Mouse (Mus musculus): ENCODE data around the gene Tet2. TPM values are rescaled to one million over a fixed set of nuclear protein-coding genes. Genes with fewer than 3 reads are reported as not detected.
"Not testable (repeated sequence)": the region's sequence is repeated elsewhere in the genome, so short reads cannot be mapped to it uniquely, and the experiment has no call there.

Tet2 gene
- polyA plus RNA-seq, 1 experiment: 14.4 TPM

DNA sequence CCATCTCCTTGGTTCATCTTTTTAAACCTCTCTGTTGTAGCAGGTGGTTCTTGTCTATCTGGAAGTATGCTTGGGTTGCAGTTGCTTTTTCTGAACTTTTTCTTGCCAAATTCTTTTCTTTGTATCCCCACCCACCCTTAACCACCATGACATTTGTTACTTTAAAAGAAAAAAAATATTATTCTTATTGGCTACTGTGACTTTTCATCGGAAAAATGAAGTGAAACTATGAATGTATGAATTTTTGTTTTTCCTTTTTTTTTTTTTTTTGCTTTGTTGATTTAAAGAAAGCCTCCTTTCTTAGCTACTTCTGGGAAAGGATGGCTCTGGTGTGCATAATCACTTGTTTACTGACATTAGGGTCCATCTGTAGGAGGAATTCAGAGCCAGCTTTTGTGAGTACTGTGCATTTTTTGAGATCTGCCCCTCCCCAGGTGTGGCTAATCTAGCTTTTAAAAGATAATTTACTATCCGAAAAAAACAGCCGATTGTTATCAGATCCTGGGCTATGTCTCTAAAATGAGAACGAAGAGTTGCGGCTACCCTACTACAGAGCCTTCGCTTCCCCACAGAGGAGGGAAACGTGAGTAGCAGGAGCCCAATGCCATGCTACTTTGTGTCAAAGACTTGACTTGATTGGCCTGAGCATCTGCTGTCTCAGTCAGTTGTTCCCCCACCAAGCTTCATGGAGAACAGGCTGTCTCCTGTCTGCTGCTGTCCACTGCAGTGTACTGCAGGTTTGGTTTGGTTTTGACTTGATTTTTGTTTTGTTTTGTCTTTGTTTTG is 4.6 kb upstream of the Tet2 start:
- no peak for DNase-seq (ENCODE audit: low spot score)

DNA sequence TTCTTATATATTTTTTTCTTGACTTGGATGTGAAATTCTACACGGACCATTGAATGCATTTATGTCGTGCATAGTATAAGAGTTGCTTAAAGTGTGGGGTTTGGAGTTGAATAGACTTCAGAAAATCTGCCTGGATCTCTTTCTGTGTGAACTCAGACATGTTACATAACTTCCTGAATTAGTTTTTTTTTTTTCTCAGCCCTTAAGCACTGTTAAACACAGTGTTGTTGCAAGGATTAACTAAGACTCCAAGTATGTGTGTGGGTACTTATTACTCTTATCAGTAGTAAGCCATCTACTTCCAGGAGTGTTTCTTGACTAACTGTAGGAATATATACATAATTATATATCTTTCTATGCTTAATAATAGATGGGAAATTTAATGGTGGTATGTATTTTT is 3.7 kb upstream of the Tet2 start:
- DNase-seq (ENCODE audit: low spot score): no peak

DNA sequence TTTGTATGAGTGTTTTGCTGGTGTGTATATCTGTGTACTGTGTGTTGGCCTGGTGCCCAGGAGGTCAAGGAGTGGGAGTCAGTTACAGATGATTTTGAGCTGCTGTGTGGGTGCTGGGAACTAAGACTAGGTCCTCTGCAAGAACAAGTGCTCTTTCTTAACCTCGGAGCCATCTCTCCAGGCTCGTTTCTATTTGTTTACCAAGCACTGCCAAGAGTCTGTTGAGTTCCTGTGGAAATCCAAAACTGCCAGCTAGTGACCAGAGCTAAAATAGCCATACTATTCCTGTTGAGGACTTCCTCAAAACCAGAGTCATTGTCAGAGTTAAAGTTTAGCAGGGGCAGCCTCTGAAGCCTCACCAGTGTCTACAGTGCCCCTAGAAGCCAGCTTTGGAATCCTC is 1.9 kb upstream of the Tet2 start:
- no peak for DNase-seq (ENCODE audit: low spot score)

GRCm38 (mm10) chr3:133545304-133545666 is 346 bp upstream of the Tet2 start:
- DNase-seq (ENCODE audit: low spot score): no peak

DNA sequence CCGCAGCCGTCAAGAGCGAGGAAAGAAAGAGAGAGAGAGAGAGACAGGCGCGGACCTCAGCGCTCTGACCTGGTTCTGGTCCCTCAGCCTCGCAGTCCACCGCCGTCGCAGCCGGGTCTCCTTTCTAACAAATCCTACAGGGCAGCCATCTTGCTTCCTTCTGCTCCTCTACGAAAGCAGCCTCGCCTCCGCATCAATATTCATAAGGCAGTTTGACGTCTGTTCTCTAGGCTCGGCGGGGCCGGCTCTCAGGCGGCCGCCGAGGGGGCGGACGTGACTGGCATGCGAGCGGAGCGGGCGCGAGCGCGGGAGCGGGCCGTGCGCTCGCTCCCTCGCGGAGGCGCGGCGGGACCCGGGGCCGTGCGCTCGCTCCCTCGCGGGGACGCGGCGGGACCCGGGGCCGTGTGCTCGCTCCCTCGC is 798 bp downstream of the Tet2 start:
- DNase-seq (ENCODE audit: low spot score): peak; percentile 74

GRCm38 (mm10) chr3:133543101-133544020 is 1.6 kb downstream of the Tet2 start:
- DNase-seq (ENCODE audit: low spot score): peak; percentile 23

- no peak for DNase-seq (ENCODE audit: low spot score)
These were observed 2.9 kb downstream of the Tet2 start for GRCm38 (mm10) chr3:133542084-133542483.

DNA sequence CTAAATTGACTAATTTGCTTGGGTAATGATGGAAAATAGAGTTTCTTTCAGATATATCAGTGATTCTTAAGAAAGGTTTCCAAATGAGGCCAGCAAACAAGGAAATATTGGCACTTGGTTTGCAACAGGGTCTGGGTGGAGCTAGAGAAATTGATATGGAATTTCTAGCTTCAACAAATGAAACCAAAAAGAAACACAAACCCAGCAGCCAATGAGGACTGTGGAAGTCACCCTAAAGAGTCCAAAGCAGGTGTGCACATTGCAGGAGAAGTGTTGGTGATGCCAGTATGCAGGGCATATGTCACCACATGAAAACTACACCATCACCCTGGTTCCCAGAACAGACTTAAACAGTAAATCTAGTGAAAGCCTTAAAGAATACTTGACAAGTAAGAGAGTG is 3.9 kb downstream of the Tet2 start:
- DNase-seq (ENCODE audit: low spot score): no peak

DNA sequence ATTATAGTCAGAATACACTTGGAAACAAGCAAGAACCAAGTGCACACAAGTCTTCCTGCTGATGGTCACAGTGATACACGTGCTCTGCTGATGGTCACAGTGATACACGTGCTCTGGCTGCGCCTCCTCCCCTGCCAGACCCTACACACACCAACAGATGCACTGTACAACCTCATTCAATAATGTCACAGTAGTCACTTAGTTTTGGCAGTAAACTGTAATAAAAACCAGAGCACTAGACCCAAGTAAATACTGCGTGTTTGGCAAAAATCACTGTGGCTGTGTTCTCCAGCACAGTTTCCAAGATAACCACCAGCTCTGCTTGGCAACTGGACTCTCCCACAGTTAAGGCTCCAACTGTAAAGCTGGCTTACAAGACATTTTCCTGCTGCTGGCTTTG is 4.9 kb downstream of the Tet2 start:
- DNase-seq (ENCODE audit: low spot score): no peak

- not testable (repeated sequence) for DNase-seq (ENCODE audit: low spot score)
These were observed 6.4 kb downstream of the Tet2 start for GRCm38 (mm10) chr3:133538499-133538898.

- DNase-seq (ENCODE audit: low spot score): no peak
These were observed 9.3 kb downstream of the Tet2 start for GRCm38 (mm10) chr3:133535644-133536043.

- no peak for DNase-seq (ENCODE audit: low spot score)
These were observed 10.9 kb downstream of the Tet2 start for GRCm38 (mm10) chr3:133534066-133534465.

GRCm38 (mm10) chr3:133533272-133533995 is 11.5 kb downstream of the Tet2 start:
- DNase-seq (ENCODE audit: low spot score): no peak

DNA sequence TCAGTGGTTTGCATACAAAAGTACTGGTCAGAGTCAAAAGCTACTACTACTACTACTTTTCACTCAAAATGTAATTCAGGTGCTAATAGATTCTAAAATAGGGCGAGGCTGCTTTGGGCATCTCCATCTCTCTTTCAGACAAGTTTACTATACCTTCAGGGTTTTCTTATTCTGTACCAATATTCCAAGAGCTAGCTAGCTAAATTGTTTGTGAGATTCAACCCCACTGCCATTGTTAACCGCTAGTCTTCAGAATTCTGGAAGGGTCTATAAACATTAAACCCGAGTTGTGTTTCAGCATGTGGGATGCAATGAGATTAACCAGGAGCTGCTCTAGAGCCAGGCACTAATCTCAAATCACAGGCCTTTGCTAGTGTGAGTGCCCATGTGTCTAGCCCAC is 12.1 kb downstream of the Tet2 start:
- DNase-seq (ENCODE audit: low spot score): no peak

DNA sequence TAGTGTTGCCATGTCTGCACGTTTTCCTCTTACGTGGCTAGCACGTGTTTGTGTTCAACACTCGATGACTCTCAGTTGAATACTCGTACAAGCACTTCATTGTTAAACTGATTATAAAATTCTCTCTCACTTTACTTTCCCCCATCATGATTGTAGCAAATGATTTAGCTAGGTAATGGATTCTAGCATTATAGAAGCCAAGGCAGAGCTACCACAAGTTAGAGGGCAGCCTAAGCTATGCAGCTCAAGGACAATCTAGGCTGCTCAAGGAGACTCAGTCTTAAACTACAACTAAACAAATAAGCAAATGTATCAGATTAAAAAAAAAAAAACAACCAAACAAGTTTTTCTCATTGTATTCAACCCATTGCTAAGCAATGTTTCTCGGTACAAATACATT is 12.7 kb downstream of the Tet2 start:
- no peak for DNase-seq (ENCODE audit: low spot score)

DNA sequence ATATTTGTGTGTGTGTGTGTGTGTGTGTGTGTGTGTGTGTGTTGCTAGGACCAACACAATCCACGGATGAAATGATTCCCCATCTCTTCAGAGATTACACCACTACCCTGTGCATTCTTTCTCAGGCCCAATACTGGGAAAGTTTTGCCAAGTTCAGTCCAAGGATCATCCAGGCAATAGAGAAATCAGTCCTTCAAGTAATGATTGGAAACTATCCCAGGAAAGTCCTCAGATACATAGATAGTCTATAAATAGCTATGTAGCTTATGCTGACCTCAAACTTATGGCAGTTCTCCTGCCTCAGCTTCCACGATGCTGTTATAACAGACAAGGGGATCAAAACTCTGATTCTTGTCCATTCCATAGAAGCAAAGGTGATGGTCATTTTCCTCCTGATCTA is 13.8 kb downstream of the Tet2 start:
- DNase-seq (ENCODE audit: low spot score): no peak

DNA sequence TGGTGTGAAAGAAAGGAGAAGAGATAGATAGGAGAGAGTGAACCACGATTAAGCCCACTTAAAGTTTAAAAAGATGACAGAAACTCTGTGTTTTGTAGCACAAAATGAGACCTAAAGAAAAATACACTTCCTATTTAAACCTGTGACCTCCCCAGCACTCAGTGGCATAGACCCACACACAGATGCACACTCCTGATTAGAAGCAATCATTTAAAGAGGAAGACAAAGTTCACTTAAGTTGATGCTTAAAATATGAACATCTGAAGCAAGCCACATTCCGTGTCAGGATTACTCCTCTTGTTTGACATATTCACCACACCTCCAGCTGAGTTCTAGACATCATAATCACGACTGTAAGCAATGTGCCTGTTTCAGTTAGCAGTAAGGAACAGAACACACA is 14.3 kb downstream of the Tet2 start:
- DNase-seq (ENCODE audit: low spot score): no peak

DNA sequence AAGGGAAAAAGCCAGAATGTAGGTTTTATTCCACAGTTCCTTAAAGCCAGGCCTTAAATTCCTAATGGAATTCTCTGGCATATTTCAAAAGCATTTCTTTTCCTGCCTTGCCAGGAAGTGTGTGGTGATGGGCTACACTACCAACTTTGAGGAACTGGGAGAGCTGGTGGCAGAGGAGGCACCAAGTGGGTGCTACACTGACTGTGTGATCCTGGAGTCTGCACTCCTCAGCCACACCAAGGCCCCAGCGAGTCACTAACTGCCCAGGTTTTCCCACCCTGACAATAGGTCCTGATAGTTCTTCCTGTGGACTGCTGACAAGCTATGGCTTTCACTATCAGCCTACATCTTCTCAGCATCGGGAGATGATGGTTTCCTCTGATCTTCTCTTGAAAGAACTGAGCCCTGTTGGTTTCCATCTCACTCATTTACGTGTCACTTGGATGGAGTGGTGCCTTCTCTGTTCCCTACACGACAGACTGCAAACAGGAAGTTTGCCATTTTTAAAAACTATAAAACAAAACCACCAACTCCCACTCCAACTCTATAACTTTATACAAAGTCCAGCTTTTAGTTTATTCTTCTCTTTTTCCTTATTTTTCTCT is 18.7 kb downstream of the Tet2 start:
- no peak for DNase-seq (ENCODE audit: low spot score)

DNA sequence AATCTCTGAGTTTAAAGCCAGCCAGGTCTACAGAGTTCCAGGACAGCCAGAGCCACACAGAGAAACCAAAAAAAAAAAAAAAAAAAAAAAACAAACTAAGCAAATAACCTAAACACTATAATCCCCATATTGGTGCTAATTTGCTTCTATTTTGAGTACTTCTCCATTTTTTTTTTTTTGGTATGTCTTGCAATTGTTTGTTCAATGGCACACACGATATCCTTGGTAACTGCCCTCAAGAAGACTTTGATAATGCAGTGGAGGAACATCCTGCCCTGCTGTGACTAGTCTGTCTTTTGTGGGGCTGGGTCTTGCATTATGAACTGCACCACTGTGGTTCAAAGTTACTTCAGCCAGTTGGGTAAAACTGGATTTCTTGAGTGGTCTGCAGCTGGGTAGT is 19.4 kb downstream of the Tet2 start:
- DNase-seq (ENCODE audit: low spot score): no peak

DNA sequence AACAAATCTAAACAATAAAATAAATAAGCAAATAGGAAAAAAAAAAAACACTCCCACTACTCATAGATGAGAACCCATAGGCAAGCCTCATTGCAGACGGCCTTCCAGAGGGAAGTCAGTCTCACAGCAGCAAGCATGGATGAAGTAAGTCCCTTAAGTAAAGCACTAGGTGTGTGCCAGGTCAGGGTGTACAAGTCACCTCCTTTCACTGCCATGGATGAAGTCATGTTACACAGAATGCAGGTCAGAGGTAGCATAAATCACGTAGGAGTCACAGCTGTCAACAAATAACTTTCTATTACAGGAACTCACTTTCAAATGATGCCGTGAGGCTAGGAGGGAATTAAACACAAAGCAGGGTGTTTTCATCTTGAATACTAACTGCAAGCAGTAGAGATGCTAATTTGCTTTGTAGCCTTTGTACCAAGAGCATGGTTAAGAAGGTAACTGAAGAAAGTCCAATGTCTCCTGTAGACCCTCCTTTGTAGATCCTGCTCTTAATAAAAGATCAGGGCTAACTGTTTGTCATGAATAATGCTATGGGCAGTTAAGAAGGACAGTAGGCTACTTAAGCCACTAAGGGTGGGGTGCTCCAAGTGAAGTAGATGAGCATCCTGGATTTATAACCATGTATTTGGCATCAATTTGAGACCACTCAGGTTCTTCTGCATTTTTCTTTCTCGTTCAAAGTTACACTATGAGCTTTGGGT is 20.4 kb downstream of the Tet2 start:
- no peak for DNase-seq (ENCODE audit: low spot score)

DNA sequence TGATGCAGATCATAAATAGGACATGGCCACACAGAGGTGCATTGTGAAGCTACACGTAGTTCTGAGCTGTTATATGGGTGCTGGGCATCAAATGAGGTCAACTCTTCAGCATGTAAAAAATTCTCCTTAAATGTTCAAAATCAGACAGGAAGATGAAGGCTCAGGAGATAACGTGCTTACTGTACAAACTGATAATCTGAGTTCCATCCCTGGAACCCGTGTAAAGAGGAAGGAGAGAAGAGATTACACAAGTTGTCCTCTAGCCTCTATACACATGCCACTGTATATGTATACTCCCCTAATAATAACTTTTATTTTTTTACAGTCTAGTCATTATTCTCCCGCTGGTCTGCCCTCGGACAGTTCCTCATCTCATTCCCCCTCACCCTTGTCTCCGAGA is 21.7 kb downstream of the Tet2 start:
- no peak for DNase-seq (ENCODE audit: low spot score)

Measured in urinary bladder, adult 2 months (tissue).